Mouse (Mus musculus) MEL (cell line): ENCODE measurements at regions not wholly inside any gene's neighbourhood (a gene's known extent, or its start where the extent isn't known, plus 50 kb on each side); places are given as distances from the start of the nearest gene placed in this dataset.

Experiments
- CTCF ChIP-seq, 3 experiments: IDR thresholded peaks in 2 of 3; conservative IDR thresholded peaks in 1 of 3; 2 replicates each; pipeline ENCODE4 v1.5.1; 2011 to 2012; ENCODE audit warnings: low read length in 3 of 3, low read depth in 2 of 3, mild to moderate bottlenecking in 2 of 3, improper control_type of control experiment in 1 of 3, inconsistent platforms in 1 of 3, mixed read lengths in 1 of 3, moderate library complexity in 1 of 3; ENCODE audit not compliant: control insufficient read depth in 1 of 3, insufficient read depth in 1 of 3, poor library complexity in 1 of 3, severe bottlenecking in 1 of 3
- NELFE ChIP-seq: IDR thresholded peaks from 2 replicates; pipeline ENCODE4 v1.6.1; 2011; ENCODE audit warnings: low read depth, low read length, improper control_type of control experiment
- POLR2A ChIP-seq, 2 experiments: IDR thresholded peaks; 2 replicates each; pipeline ENCODE4 v1.6.1; 2011 to 2012; ENCODE audit warnings: low read length in 2 of 2, mild to moderate bottlenecking in 2 of 2, control low read depth in 1 of 2, improper control_type of control experiment in 1 of 2, low read depth in 1 of 2, moderate library complexity in 1 of 2; ENCODE audit not compliant: control insufficient read depth in 1 of 2, insufficient read depth in 1 of 2, poor library complexity in 1 of 2
- POLR2AphosphoS2 ChIP-seq: IDR thresholded peaks from 2 replicates; pipeline ENCODE4 v1.6.1; 2011; ENCODE audit warnings: low read length, improper control_type of control experiment

GRCm38 (mm10) chr12:56114446-56114845 lies 231.2 kb downstream of the Mbip start:
- TF ChIP-seq POLR2AphosphoS2 (no peak), NELFE (no peak), CTCF (IDR thresholded peaks at IDR 0.05 in 2 of 3, conservative IDR thresholded peaks at IDR 0.05 in 1 of 3; ENCODE audit: control insufficient read depth in 1 of 3, insufficient read depth in 1 of 3, low read depth in 2 of 3, low read length in 3 of 3, poor library complexity in 1 of 3, severe bottlenecking in 1 of 3) (no peak), POLR2A (IDR thresholded peaks at IDR 0.05; ENCODE audit: control insufficient read depth in 1 of 2, insufficient read depth in 1 of 2, low read depth in 1 of 2, low read length in 2 of 2, poor library complexity in 1 of 2) (no peak)
